Mouse (Mus musculus): ENCODE data around the gene Fcrlb.

Gene Fcrlb

GRCm38 (mm10) chr1:170939255-170939654 is 26.5 kb upstream of the Fcrlb start:
- no peak for TF ChIP-seq CTCF (conservative IDR thresholded peaks at IDR 0.05; ENCODE audit: low read length)
- no peak for TF ChIP-seq POU5F1 (IDR thresholded peaks at IDR 0.05; ENCODE audit: borderline replicate concordance, low read length)
- TF ChIP-seq NANOG (IDR thresholded peaks at IDR 0.05; ENCODE audit: borderline replicate concordance, low read length), result no peak
- no peak overlapping the region for H3K4me3 ChIP-seq (replicated peaks; ENCODE audit: low read length)
- no peaks in the 10 kb centered on the region for H3K27me3 ChIP-seq (ENCODE audit: insufficient read depth, low read length)
- no peaks in the 10 kb centered on the region for H3K4me1 ChIP-seq (replicated peaks; ENCODE audit: low read depth, low read length)
- no peaks in the 10 kb centered on the region for H3K9me3 ChIP-seq (ENCODE audit: low read length)
- no peaks in the 10 kb centered on the region for H3K36me3 ChIP-seq (ENCODE audit: insufficient read depth, low read length)

- TF ChIP-seq CTCF (conservative IDR thresholded peaks at IDR 0.05; ENCODE audit: low read length) (no peak), POU5F1 (IDR thresholded peaks at IDR 0.05; ENCODE audit: borderline replicate concordance, low read length) (no peak), NANOG (IDR thresholded peaks at IDR 0.05; ENCODE audit: borderline replicate concordance, low read length) (no peak)
- H3K36me3 ChIP-seq (ENCODE audit: insufficient read depth, low read length), result no peaks in the 10 kb centered on the region
- no peaks in the 10 kb centered on the region for H3K9me3 ChIP-seq (ENCODE audit: low read length)
- no peaks in the 10 kb centered on the region for H3K27me3 ChIP-seq (ENCODE audit: insufficient read depth, low read length)
- H3K4me3 ChIP-seq (replicated peaks; ENCODE audit: low read length), result no peak overlapping the region
- H3K4me1 ChIP-seq (replicated peaks; ENCODE audit: low read depth, low read length), result peaks cover 6% of the 10 kb centered on the region
Observed at GRCm38 (mm10) chr1:170934383-170934782, 21.6 kb upstream of the Fcrlb start.

- H3K9me3 ChIP-seq (ENCODE audit: low read length), result no peaks in the 10 kb centered on the region
- no peaks in the 10 kb centered on the region for H3K27me3 ChIP-seq (ENCODE audit: insufficient read depth, low read length)
- no peak overlapping the region for H3K4me3 ChIP-seq (replicated peaks; ENCODE audit: low read length)
- H3K36me3 ChIP-seq (ENCODE audit: insufficient read depth, low read length), result no peaks in the 10 kb centered on the region
- H3K4me1 ChIP-seq (replicated peaks; ENCODE audit: low read depth, low read length), result peaks cover 6% of the 10 kb centered on the region
- TF ChIP-seq POU5F1 (IDR thresholded peaks at IDR 0.05; ENCODE audit: borderline replicate concordance, low read length) (no peak), CTCF (conservative IDR thresholded peaks at IDR 0.05; ENCODE audit: low read length) (no peak), NANOG (IDR thresholded peaks at IDR 0.05; ENCODE audit: borderline replicate concordance, low read length) (no peak)
Observed at GRCm38 (mm10) chr1:170933940-170934339, 21.2 kb upstream of the Fcrlb start.

GRCm38 (mm10) chr1:170933386-170933920 is 20.7 kb upstream of the Fcrlb start:
- Histone ChIP-seq H3K4me1 (replicated peaks; ENCODE audit: low read depth, low read length) (peaks cover 6% of the 10 kb centered on the region), H3K9me3 (ENCODE audit: low read length) (no peaks in the 10 kb centered on the region), H3K4me3 (replicated peaks; ENCODE audit: low read length) (no peak overlapping the region), H3K36me3 (ENCODE audit: insufficient read depth, low read length) (no peaks in the 10 kb centered on the region), H3K27me3 (ENCODE audit: insufficient read depth, low read length) (no peaks in the 10 kb centered on the region)
- TF ChIP-seq CTCF (conservative IDR thresholded peaks at IDR 0.05; ENCODE audit: low read length), result no peak
- TF ChIP-seq POU5F1 (IDR thresholded peaks at IDR 0.05; ENCODE audit: borderline replicate concordance, low read length), result no peak
- TF ChIP-seq NANOG (IDR thresholded peaks at IDR 0.05; ENCODE audit: borderline replicate concordance, low read length), result no peak

- Histone ChIP-seq H3K4me3 (replicated peaks; ENCODE audit: low read length) (no peak overlapping the region), H3K9me3 (ENCODE audit: low read length) (no peaks in the 10 kb centered on the region), H3K27me3 (ENCODE audit: insufficient read depth, low read length) (no peaks in the 10 kb centered on the region), H3K36me3 (ENCODE audit: insufficient read depth, low read length) (no peaks in the 10 kb centered on the region), H3K4me1 (replicated peaks; ENCODE audit: low read depth, low read length) (peaks cover 6% of the 10 kb centered on the region)
- TF ChIP-seq POU5F1 (IDR thresholded peaks at IDR 0.05; ENCODE audit: borderline replicate concordance, low read length), result no peak
Observed at GRCm38 (mm10) chr1:170932043-170932442, 19.3 kb upstream of the Fcrlb start.

GRCm38 (mm10) chr1:170929245-170929644 is 16.5 kb upstream of the Fcrlb start:
- Histone ChIP-seq H3K4me1 (replicated peaks; ENCODE audit: low read depth, low read length) (peaks cover 6% of the 10 kb centered on the region), H3K36me3 (ENCODE audit: insufficient read depth, low read length) (no peaks in the 10 kb centered on the region), H3K4me3 (replicated peaks; ENCODE audit: low read length) (no peak overlapping the region), H3K9me3 (ENCODE audit: low read length) (no peaks in the 10 kb centered on the region), H3K27me3 (ENCODE audit: insufficient read depth, low read length) (no peaks in the 10 kb centered on the region)
- TF ChIP-seq POU5F1 (IDR thresholded peaks at IDR 0.05; ENCODE audit: borderline replicate concordance, low read length) (no peak), CTCF (conservative IDR thresholded peaks at IDR 0.05; ENCODE audit: low read length) (no peak), NANOG (IDR thresholded peaks at IDR 0.05; ENCODE audit: borderline replicate concordance, low read length) (no peak)

GRCm38 (mm10) chr1:170928467-170928866 is 15.7 kb upstream of the Fcrlb start:
- H3K36me3 ChIP-seq (ENCODE audit: insufficient read depth, low read length), result no peaks in the 10 kb centered on the region
- peaks cover 4% of the 10 kb centered on the region; the same call in 1 of the 2 replicates for H3K4me1 ChIP-seq (replicated peaks; ENCODE audit: low read depth, low read length)
- no peak overlapping the region for H3K4me3 ChIP-seq (replicated peaks; ENCODE audit: low read length)
- no peaks in the 10 kb centered on the region for H3K9me3 ChIP-seq (ENCODE audit: low read length)
- TF ChIP-seq NANOG (IDR thresholded peaks at IDR 0.05; ENCODE audit: borderline replicate concordance, low read length), result no peak
- TF ChIP-seq CTCF (conservative IDR thresholded peaks at IDR 0.05; ENCODE audit: low read length), result no peak
- H3K27me3 ChIP-seq (ENCODE audit: insufficient read depth, low read length), result no peaks in the 10 kb centered on the region

GRCm38 (mm10) chr1:170927378-170927777 is 14.6 kb upstream of the Fcrlb start, which contains the start of gene Fcrla:
Gene Fcrla (minus strand): TSS chr1:170927583.
- TF ChIP-seq NANOG (IDR thresholded peaks at IDR 0.05; ENCODE audit: borderline replicate concordance, low read length) (no peak), POU5F1 (IDR thresholded peaks at IDR 0.05; ENCODE audit: borderline replicate concordance, low read length) (no peak), CTCF (conservative IDR thresholded peaks at IDR 0.05; ENCODE audit: low read length) (no peak)
- Histone ChIP-seq H3K27me3 (ENCODE audit: insufficient read depth, low read length) (no peaks in the 10 kb centered on the region), H3K36me3 (ENCODE audit: insufficient read depth, low read length) (no peaks in the 10 kb centered on the region), H3K4me1 (replicated peaks; ENCODE audit: low read depth, low read length) (no peaks in the 10 kb centered on the region), H3K9me3 (ENCODE audit: low read length) (no peaks in the 10 kb centered on the region), H3K4me3 (replicated peaks; ENCODE audit: low read length) (no peak within 1 kb of the TSS)

GRCm38 (mm10) chr1:170926941-170927340 is 14.2 kb upstream of the Fcrlb start:
- H3K4me3 ChIP-seq (replicated peaks; ENCODE audit: low read length), result no peak overlapping the region
- peaks cover 4% of the 10 kb centered on the region; the same call in 1 of the 2 replicates for H3K27me3 ChIP-seq (ENCODE audit: insufficient read depth, low read length)
- no peaks in the 10 kb centered on the region for H3K9me3 ChIP-seq (ENCODE audit: low read length)
- no peaks in the 10 kb centered on the region for H3K36me3 ChIP-seq (ENCODE audit: insufficient read depth, low read length)
- TF ChIP-seq POU5F1 (IDR thresholded peaks at IDR 0.05; ENCODE audit: borderline replicate concordance, low read length), result no peak
- no peak for TF ChIP-seq CTCF (conservative IDR thresholded peaks at IDR 0.05; ENCODE audit: low read length)
- TF ChIP-seq NANOG (IDR thresholded peaks at IDR 0.05; ENCODE audit: borderline replicate concordance, low read length), result no peak
- H3K4me1 ChIP-seq (replicated peaks; ENCODE audit: low read depth, low read length), result no peaks in the 10 kb centered on the region

Measured in E14TG2a.4 (cell line).